Mouse (Mus musculus) brown adipose tissue, adult 24 weeks (tissue): ENCODE results near the gene Hhipl2. TPM values are rescaled to one million over a fixed set of nuclear protein-coding genes. Genes with fewer than 3 reads are reported as not detected.

Source experiments
- H3K27ac ChIP-seq: fragments of 200-500 bp; replicated peaks from 2 replicates; pipeline ENCODE4 v1.5.1; 2012; ENCODE audit warnings: low read depth, mild to moderate bottlenecking, low read length
- H3K4me1 ChIP-seq: fragments of 200-500 bp; 2 replicates; pipeline ENCODE4 v1.6.1; 2012; ENCODE audit warnings: low read length, mixed read lengths; ENCODE audit not compliant: control insufficient read depth, insufficient read depth, insufficient read length
- H3K4me3 ChIP-seq: fragments of 200-500 bp; 2 replicates; pipeline ENCODE4 v1.5.1; 2012; ENCODE audit warnings: low read depth, mild to moderate bottlenecking, low read length, moderate library complexity; ENCODE audit not compliant: insufficient read depth
- polyA plus RNA-seq: library from polyadenylated mRNA; stranded (reverse); fragments of >200 nt; gene quantifications from 2 replicates; pipeline ENCODE4 v1.2.4, GENCODE M21; 2012; ENCODE audit not compliant: missing spikeins, insufficient read depth, insufficient read length

The Hhipl2 gene
- polyA plus RNA-seq, 1 experiment = not detected

DNA sequence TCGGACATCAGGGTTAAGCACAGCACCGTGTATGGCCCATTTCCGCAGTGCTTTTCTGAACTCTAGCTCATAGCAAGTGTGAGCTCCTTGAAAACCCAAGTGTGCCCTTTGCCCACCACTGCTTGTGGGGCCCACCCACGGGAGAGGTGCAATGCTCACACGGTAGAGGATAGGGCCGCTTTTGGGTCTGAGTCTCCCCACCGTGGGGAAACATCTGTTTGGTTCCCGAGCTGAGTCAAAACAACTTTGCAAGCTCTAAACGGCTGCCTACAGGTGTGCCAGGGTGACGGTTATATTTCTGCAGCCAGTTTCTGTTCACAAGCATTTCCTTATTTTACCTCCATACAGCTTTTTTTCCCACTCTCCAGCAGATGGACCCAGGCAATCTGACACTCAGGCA, 2.3 kb downstream of the Hhipl2 start:
- H3K4me3 ChIP-seq = no peak overlapping the region
- H3K27ac ChIP-seq = no peak overlapping the region

DNA sequence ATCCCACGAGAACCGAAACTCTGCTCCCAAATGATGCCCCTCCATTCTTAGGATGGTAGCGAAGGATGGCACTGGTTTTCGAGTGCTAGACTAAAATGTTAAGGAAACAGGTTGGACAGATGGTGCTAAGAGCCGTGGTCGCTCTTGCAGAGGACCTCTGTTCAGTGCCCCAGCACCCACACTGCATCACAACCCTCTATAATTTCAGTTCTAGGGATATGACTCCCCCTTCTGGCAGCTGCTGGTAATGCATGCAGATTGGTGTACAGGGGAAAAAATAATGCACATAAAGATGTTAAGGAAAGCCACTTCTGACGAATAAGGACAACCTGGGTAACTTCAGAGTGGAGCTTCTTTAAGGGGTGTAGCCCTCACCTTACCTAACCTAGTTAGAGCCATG, 6.1 kb downstream of the Hhipl2 start:
- Histone ChIP-seq H3K4me1 (no peaks in the 10 kb centered on the region), H3K4me3 (no peak overlapping the region), H3K27ac (no peak overlapping the region)

More for the DNA sequence above, 2.3 kb downstream of the Hhipl2 start:
- H3K4me1 ChIP-seq = no peaks in the 10 kb centered on the region

DNA sequence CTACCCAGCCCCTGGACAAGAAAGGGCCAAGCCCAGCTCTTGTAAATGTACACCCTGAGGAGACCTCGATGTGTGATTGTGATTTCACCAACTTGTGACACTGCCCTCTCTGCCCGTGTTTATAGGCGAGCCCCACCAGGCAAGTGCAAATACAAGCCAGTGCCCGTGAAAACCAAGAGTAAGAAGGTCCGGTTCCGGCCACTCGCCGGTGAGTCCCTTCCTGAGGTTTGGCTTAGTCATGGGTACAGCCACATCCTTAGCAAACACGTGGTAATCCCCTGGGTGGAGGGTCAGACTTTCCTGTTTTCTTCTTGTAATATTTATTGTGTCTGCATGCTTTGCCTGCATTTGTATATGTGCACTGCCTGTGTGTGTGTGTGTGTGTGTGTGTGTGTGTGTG, 16.9 kb downstream of the Hhipl2 start:
- Histone ChIP-seq H3K27ac (no peak overlapping the region), H3K4me1 (no peaks in the 10 kb centered on the region), H3K4me3 (no peak overlapping the region)

DNA sequence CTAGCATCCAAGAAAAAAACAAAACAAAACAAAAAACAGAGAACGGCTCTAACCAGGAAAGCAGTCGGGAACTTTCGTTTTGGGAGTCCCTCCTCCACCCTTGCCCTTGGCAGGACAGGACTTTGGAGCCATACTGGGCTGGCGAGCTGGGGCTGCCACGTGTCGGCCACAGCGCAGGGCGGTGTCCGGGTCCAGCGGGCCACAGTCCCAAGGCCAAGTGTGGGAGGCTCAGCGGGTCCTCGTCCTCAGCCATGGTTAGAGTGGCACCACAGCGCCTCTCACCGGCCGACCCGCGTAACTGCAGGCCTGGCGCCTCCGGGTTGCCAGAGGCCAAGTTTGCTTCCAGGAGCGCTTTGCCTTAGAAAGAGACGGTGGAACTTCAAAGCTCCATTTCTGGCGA, 21.0 kb downstream of the Hhipl2 start:
- H3K4me1 ChIP-seq = no peaks in the 10 kb centered on the region
- H3K4me3 ChIP-seq = peak overlapping the region; percentile 37
- H3K27ac ChIP-seq = 0 out of 2 replicates have a peak overlapping the region, but pooled peaks have one; percentile 29

DNA sequence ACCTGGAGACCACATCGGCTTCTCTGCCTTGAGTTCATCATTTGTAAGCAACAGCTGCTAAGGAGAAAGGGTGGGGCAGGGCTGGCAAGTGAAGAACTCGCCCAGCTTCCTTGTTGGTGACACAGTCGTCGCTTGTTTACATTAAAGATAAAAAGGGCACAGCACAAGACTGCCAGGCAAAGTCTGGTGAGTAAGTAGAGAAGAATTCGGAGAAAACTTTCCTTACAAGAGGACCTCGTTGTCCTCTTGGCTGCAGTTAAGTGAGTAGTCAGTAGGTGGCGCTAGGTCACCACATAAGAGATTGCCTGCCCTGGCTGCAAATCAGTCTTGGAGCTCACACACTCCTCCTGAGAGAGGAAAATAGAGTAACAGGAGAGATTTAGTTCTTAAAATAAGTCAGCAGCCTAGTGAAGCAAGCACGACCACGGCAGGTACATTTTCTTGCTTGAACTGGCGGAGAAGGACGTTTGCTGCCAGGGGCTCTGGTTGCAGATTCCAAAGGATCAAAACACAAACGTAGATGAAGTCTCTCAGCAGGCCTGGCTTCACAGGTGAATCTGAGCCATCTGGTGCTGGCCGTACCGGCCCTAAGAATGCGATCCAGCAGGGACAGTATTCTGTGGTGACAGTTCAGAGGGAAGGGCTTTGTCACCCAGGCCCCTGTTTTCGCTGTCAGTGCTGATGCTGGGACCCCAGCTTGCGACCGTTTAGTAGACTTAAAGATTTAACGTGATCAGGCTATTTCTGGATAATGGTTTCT, 24.2 kb downstream of the Hhipl2 start:
- no peak overlapping the region for H3K4me3 ChIP-seq
- no peak overlapping the region for H3K27ac ChIP-seq
- H3K4me1 ChIP-seq = no peaks in the 10 kb centered on the region

DNA sequence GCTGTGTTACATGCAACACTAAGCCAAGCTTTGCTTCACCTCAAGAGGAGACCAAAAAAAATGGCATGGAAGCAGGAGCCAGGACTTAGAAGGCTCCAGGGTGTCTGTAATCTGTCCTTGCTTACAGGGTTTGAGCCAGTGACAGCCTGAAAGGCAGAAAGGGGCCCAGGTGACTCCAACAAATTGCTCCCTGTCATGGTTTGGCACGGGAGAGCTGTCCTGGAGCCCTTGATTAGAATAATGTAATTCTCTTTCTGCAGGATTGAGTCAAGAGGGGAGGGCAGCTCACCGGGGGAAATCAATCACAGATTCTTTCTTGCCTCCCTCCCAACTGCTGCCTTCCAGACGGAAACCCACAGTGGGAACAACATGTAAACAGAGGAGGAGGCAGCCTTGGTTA, 35.1 kb downstream of the Hhipl2 start:
- H3K4me3 ChIP-seq = no peak overlapping the region
- H3K4me1 ChIP-seq = no peaks in the 10 kb centered on the region
- no peak overlapping the region for H3K27ac ChIP-seq

Other genes starting within 250 kb of the Hhipl2 start
- 8.7 and 8.8 TPM in 2 replicates for gene Disp1, start 196.7 kb upstream of the Hhipl2 start, polyA plus RNA-seq
- gene Aida, start 121.6 kb upstream of the Hhipl2 start, polyA plus RNA-seq = 30.0 and 35.5 TPM in 2 replicates
- gene Brox, start 120.9 kb upstream of the Hhipl2 start, polyA plus RNA-seq = 22.6 TPM in 2 replicates
- gene Mia3, start 48.7 kb upstream of the Hhipl2 start, polyA plus RNA-seq = 58.5 and 69.1 TPM in 2 replicates
- 4.2 and 7.3 TPM in 2 replicates for gene Taf1a, start 29.2 kb upstream of the Hhipl2 start, polyA plus RNA-seq